Mouse (Mus musculus) forebrain, embryonic 13.5 days (tissue): ENCODE measurements around the gene Rnf44. TPM values are rescaled to one million over a fixed set of nuclear protein-coding genes. Genes with fewer than 3 reads are reported as not detected.

ENCODE experiments used
- ATAC-seq: fragments of 200-750 bp; cut with Nextera tagmentation; 2 replicates; pipeline ENCODE4 v1.8.0; 2017
- H3K27ac ChIP-seq: fragments of 300-500 bp; sonication (generic); 2 replicates; pipeline ENCODE4 v1.5.1; 2015; ENCODE audit warnings: inconsistent platforms, mild to moderate bottlenecking, moderate library complexity
- H3K27me3 ChIP-seq: fragments of 300-500 bp; sonication (generic); 2 replicates; pipeline ENCODE4 v1.6.1; 2015; ENCODE audit warnings: mild to moderate bottlenecking, inconsistent platforms
- H3K36me3 ChIP-seq: fragments of 300-500 bp; sonication (generic); 2 replicates; pipeline ENCODE4 v1.6.1; 2015; ENCODE audit warnings: mild to moderate bottlenecking, inconsistent platforms; ENCODE audit not compliant: poor library complexity, severe bottlenecking
- H3K4me1 ChIP-seq: fragments of 300-500 bp; sonication (generic); 2 replicates; pipeline ENCODE4 v1.6.1; 2015; ENCODE audit warnings: inconsistent platforms
- H3K4me2 ChIP-seq: fragments of 300-500 bp; sonication (generic); 2 replicates; pipeline ENCODE4 v1.6.1; 2015; ENCODE audit warnings: inconsistent platforms, mild to moderate bottlenecking, moderate library complexity
- H3K4me3 ChIP-seq: fragments of 300-500 bp; sonication (generic); 2 replicates; pipeline ENCODE4 v1.5.1; 2015; ENCODE audit warnings: mild to moderate bottlenecking, inconsistent platforms
- H3K9ac ChIP-seq: fragments of 300-500 bp; sonication (generic); 2 replicates; pipeline ENCODE4 v1.6.1; 2015; ENCODE audit warnings: mild to moderate bottlenecking, inconsistent platforms
- H3K9me3 ChIP-seq: fragments of 300-500 bp; sonication (generic); replicated peaks from 2 replicates; pipeline ENCODE4 v1.6.1; 2016; ENCODE audit warnings: inconsistent platforms
- WGBS: fragments of 180-500 bp; shearing (Covaris S2); methylation state at CpG from one replicate; pipeline ENCODE4 v1.1.7; 2015; 5-methylcytosine and 5-hydroxymethylcytosine counted together
- polyA plus RNA-seq: library from polyadenylated mRNA; unstranded; fragments of >200 nt; fragmentation: Nextera tagmentation; extraction: Ambion mirVana; gene quantifications from 2 replicates; pipeline ENCODE4 v1.2.1, GENCODE M21; 2015

The Rnf44 gene
- polyA plus RNA-seq, 1 experiment from 2014 or later = 98.6 TPM

DNA sequence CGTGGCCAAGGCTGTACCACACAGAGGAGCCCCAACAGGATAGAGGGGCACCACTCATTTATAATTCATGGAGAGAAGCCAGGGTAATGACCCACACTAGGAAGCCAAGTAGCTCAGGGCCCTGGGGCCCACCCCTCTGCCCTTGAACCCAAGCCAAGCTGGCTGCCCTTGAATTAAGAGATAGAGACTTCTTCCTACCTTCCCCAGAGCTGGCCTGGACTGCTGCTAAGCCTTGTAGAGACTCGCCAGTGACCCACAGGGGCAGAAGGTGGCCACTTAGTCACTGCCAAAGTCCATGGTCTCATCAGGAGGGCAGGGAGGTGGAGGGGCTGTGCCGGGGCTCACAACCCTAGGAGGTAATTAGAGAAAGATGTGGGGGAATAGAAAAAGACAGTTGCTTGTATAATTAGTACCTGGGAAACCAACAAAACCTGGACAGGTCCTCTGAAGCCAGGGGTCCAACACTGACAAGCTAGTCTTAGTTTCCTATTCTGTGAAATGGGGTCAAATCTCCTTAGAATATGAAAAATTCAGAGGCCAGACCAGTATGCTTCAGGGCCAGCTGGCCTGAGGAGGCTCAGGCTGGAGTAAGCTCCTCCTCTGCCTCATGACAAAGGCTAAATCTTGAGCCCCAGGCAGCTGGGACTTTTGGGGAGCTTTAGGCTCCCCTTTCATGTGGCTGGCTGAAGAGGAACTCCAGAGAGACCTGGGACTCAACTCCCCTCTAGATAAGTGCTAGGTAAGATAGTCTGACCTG lies 9.4 kb downstream of the Rnf44 start:
- Histone ChIP-seq H3K36me3 (peaks cover 57% of the 10 kb centered on the region), H3K4me3 (peak overlapping the region; percentile 91)
- 64% methylated on average over 3 of the region's 3 CpGs for WGBS

DNA sequence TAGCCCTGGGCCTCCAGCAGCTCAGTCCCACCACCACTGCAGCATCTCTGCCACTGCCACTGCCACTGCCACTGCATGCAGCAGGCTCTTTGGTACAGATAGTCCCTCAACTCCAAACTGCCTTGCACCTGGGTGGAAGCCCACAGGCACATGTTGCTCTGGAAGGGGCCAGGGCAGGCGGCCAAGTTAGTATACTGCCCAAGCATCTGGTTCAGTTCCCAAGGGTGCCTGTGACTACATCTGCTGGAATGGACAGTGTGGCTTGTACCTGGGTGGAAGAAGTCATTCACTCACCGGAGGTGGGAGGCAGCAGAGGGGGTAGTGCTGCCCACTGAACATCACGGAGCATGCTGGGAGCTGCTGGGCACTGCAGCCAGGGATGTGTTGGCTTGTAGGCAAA lies 10.4 kb downstream of the Rnf44 start:
- no peak for ATAC-seq
- Histone ChIP-seq H3K9ac (no peak overlapping the region), H3K9me3 (no peaks in the 10 kb centered on the region), H3K27me3 (no peaks in the 10 kb centered on the region), H3K4me3 (no peak overlapping the region), H3K27ac (no peak overlapping the region), H3K4me2 (no peak overlapping the region), H3K36me3 (peaks cover 66% of the 10 kb centered on the region), H3K4me1 (peaks cover 30% of the 10 kb centered on the region)
- WGBS = 85% methylated on average over 3 of the region's 3 CpGs

More for the DNA sequence above, 9.4 kb downstream of the Rnf44 start:
- Histone ChIP-seq H3K9me3 (no peaks in the 10 kb centered on the region), H3K9ac (peak overlapping the region; percentile 100), H3K27me3 (no peaks in the 10 kb centered on the region), H3K27ac (no peak overlapping the region; the same call in 1 of the 2 replicates), H3K4me2 (peak overlapping the region; percentile 97), H3K4me1 (peaks cover 37% of the 10 kb centered on the region)
- ATAC-seq = no peak

DNA sequence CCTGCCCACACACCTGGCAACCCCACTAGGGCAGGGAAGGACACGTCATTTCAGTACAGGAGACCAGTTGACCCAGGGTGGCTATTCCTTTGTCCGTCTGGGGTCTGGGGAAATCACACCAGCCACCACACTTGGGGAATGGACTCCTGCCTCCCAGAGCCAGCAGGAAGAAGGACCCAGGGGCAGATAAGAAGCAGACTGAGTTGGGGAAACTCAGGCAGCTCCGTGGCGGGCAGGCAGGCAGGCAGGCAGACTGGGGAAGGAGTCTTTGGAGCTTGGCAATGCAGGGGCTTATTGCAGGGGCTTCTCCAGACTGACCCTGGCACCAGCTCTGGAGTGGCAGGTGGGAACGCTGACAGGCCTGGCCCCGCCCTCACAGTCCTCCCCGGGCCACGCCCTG lies 12.4 kb downstream of the Rnf44 start:
- H3K4me1 ChIP-seq = peaks cover 25% of the 10 kb centered on the region
- H3K36me3 ChIP-seq = peaks cover 71% of the 10 kb centered on the region
- H3K4me2 ChIP-seq = no peak overlapping the region
- WGBS = 81% methylated on average over 8 of the region's 8 CpGs
- H3K27me3 ChIP-seq = no peaks in the 10 kb centered on the region
- ATAC-seq = no peak
- no peak overlapping the region for H3K4me3 ChIP-seq
- H3K9ac ChIP-seq = no peak overlapping the region
- no peaks in the 10 kb centered on the region for H3K9me3 ChIP-seq
- H3K27ac ChIP-seq = no peak overlapping the region

DNA sequence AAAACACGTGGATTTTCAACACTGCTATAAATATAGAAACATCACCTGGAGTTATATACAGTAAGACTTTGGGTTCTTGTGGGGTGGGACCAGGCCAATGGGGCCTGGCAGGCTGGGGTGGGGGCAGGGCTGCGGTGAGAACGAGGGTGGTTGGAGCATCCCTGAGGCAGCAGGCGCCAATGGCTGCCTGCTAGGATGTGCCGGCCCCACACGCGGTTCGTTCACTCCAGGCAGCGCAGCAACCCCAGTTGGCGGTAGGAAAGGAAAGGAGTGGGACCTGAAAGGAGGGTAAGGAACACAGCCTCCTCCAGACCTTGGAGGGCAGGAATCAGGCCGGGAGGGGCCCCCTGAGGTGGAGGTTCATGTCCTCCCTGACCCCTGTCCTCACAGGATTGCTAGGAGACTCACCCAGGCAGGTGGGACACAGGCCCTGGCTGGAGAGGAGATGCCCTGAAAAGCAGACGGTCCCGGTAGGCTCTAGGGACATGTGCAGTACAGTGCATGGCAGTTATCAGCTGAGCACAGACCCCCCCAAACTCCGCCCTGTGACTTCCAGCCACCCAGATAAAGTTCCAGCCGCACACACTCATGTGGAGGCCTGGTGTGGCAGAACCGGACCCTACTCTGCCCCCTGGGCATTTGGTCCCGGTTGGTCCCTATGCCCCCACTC lies 13.4 kb downstream of the Rnf44 start:
- H3K36me3 ChIP-seq = peaks cover 71% of the 10 kb centered on the region

DNA sequence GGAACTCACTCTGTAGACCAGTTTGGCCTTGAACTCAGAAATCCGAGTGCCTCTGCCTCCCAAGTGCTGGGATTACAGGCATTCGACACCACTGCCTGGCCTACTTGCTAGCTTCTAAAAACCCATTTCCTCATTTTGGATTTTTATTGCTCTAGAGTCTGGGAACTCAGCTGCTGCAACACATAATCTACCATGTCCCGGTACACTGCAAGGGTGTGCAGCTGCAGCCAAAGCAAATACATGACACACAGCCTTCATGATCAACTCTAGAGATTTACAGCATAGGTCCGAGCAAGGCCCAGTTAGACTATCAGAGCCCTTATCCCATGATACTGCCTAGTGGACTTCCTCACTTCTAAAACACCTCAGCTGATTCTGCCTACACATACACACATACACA lies 15.4 kb downstream of the Rnf44 start:
- WGBS = 80% methylated on average over 4 of the region's 4 CpGs
- Histone ChIP-seq H3K36me3 (peaks cover 52% of the 10 kb centered on the region), H3K9me3 (no peaks in the 10 kb centered on the region), H3K4me3 (no peak overlapping the region), H3K27ac (no peak overlapping the region), H3K4me1 (no peaks in the 10 kb centered on the region), H3K27me3 (no peaks in the 10 kb centered on the region), H3K4me2 (no peak overlapping the region), H3K9ac (no peak overlapping the region)
- ATAC-seq = no peak

More for the DNA sequence above, 13.4 kb downstream of the Rnf44 start:
- ATAC-seq = no peak
- Histone ChIP-seq H3K9ac (no peak overlapping the region), H3K4me1 (peaks cover 16% of the 10 kb centered on the region), H3K27ac (no peak overlapping the region), H3K9me3 (no peaks in the 10 kb centered on the region), H3K4me3 (no peak overlapping the region), H3K27me3 (no peaks in the 10 kb centered on the region), H3K4me2 (no peak overlapping the region)
- WGBS = 79% methylated on average over 17 of the region's 17 CpGs

DNA sequence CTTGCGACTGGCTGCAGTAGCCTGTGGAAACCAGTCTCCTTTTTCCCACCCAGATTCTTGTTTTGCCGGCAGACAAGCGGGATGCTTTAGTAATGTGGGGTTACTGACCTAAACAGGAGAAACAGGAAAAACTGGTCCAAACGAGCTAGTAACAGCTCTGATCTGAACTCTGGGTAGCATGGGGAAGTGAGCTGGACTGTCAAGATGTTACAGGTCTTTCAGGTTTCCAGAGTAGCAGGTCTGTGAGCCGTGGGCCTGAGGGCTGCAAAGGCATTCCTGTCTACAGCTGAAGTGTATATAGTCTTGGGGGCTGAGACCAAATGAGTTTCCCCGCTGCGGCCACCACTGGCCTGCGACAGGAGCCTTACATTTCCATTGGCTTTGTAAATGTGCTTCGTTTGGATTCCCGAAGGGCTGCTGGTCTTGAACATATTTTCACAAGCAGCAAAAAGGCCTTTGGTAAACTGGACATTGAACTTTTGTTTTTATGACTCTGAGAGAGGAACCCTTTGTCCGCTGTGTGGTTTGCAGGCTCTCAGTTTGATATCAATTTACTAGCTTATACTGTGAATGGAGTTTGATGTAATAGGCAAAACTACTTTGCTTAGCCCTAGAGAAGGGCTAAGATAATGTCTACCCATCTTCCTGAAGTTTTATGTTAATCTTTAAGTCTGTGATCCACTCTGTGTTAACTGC lies 17.7 kb downstream of the Rnf44 start:
- H3K4me3 ChIP-seq = no peak overlapping the region
- H3K9ac ChIP-seq = no peak overlapping the region
- WGBS = 68% methylated on average over 11 of the region's 11 CpGs
- H3K27me3 ChIP-seq = no peaks in the 10 kb centered on the region
- ATAC-seq = no peak
- H3K27ac ChIP-seq = no peak overlapping the region
- H3K36me3 ChIP-seq = peaks cover 30% of the 10 kb centered on the region
- H3K4me2 ChIP-seq = no peak overlapping the region
- H3K4me1 ChIP-seq = no peaks in the 10 kb centered on the region
- no peaks in the 10 kb centered on the region for H3K9me3 ChIP-seq

DNA sequence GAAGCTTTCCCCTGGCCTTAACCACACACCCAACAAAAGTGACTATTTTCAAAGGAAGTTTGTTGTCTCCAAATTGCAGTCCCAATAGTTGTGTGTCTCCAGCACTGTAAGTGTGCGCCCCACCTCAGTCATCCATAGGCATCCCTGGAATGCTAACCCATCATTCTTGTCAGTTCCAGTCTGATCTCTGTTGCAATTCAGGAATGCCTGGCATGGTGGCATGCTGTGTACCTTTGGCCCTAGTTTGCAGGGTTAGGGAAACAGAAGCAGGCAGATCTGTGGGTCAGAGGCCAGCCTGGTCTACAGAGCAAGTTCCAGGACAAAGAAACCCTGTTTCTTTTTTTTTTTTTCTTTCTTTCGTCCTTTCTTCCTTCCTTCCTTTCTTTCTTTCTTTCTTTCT lies 23.2 kb downstream of the Rnf44 start:
- H3K27ac ChIP-seq = no peak overlapping the region
- H3K9me3 ChIP-seq = no peaks in the 10 kb centered on the region
- H3K4me3 ChIP-seq = no peak overlapping the region
- no peak overlapping the region for H3K4me2 ChIP-seq
- ATAC-seq = no peak
- WGBS = 79% methylated on average over 2 of the region's 2 CpGs
- no peaks in the 10 kb centered on the region for H3K4me1 ChIP-seq
- H3K36me3 ChIP-seq = peaks cover 9% of the 10 kb centered on the region
- no peaks in the 10 kb centered on the region for H3K27me3 ChIP-seq
- no peak overlapping the region for H3K9ac ChIP-seq

DNA sequence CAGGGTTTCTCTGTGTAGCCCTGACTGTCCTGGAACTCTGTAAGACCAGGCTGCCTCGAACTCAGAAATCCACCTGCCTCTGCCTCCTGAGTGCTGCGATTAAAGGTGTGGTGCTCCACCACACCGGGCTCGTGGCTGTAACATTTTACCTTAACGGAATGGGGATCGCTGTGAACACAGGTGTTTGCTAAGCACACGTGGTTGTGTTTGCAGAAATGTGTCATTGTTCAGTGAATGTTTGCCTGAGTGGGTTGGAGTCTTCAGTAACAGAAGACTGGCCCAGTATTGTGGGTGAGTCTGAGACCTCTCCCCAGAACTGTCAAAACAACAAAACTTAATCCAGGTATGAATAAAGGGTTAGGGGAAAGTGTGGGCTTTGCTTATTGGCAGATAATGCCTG lies 28.6 kb downstream of the Rnf44 start:
- no peak overlapping the region for H3K4me3 ChIP-seq

DNA sequence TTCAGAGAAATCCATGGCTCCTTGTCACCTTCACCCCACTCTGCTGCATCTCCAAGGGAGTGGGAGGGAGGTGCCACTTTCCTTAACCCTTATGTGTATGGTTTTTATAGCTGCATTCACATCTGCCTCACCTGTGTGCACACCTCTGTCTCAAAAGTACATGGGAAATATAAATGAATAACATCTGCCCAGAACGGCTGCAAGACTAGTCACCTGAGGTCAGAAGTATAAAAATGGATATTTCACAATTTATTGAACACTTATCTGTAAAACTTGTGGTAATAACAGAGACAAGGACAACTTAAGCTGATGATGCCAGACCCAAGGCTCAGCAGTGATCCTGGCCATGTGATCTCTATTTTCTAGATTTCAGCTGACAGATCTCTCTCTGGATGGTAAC lies 29.2 kb downstream of the Rnf44 start:
- Histone ChIP-seq H3K36me3 (peaks cover 58% of the 10 kb centered on the region), H3K4me1 (no peaks in the 10 kb centered on the region), H3K27me3 (no peaks in the 10 kb centered on the region), H3K9ac (no peak overlapping the region), H3K4me3 (no peak overlapping the region), H3K27ac (no peak overlapping the region), H3K9me3 (no peaks in the 10 kb centered on the region), H3K4me2 (no peak overlapping the region)
- no peak for ATAC-seq
- WGBS = 95% methylated on average over 1 of the region's 1 CpGs

More for the DNA sequence above, 28.6 kb downstream of the Rnf44 start:
- Histone ChIP-seq H3K4me2 (no peak overlapping the region), H3K27ac (no peak overlapping the region), H3K27me3 (no peaks in the 10 kb centered on the region), H3K36me3 (peaks cover 54% of the 10 kb centered on the region), H3K9me3 (no peaks in the 10 kb centered on the region), H3K4me1 (no peaks in the 10 kb centered on the region), H3K9ac (no peak overlapping the region)
- ATAC-seq = no peak
- 95% methylated on average over 7 of the region's 7 CpGs for WGBS

DNA sequence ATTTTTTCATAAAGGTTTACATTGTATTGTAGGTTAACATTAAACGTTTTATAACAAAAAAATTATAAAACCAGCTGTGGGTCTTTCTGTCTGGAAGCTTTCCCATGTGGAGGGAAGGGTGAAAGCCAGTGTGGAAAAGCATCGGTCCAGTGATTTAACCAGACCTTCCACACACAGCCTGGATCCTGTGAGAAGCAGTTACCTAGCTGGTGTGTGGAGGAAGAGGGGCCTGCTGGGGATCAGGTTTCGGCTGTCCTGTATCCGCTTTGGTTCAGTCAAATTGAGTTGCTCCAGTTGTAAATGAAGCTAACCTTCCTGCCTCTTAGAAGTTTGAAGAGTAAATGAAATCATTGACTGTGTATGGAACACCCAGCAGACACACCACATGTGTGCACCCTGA lies 29.7 kb downstream of the Rnf44 start:
- ATAC-seq = no peak
- H3K27me3 ChIP-seq = no peaks in the 10 kb centered on the region
- peaks cover 63% of the 10 kb centered on the region for H3K36me3 ChIP-seq
- no peak overlapping the region for H3K4me3 ChIP-seq
- no peak overlapping the region for H3K4me2 ChIP-seq
- H3K9me3 ChIP-seq = no peaks in the 10 kb centered on the region
- WGBS = 88% methylated on average over 4 of the region's 4 CpGs
- no peak overlapping the region for H3K27ac ChIP-seq
- H3K4me1 ChIP-seq = no peaks in the 10 kb centered on the region
- H3K9ac ChIP-seq = no peak overlapping the region

DNA sequence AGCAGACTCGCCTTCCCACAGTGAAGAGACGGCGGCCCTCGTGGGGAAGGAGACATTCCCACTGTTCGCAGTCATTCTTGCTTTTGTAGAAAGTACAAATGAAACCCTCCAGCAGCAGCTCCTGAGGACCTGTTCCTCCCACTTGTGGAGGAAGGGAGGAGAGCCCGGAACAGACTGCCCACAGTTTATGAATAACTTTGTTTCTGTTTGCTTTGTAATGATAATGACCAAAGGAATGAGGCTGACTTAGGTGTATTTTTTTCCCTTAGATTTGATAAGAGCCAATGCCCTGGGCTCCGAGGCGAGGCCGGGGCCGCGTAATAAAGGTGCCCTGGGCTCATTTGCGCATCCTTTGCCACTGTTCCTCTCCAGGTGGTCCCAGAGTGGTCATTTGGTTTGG lies 32.3 kb downstream of the Rnf44 start:
- ATAC-seq = no peak
- Histone ChIP-seq H3K27ac (no peak overlapping the region), H3K27me3 (no peaks in the 10 kb centered on the region), H3K9me3 (no peaks in the 10 kb centered on the region), H3K4me3 (no peak overlapping the region), H3K36me3 (peaks cover 81% of the 10 kb centered on the region), H3K9ac (no peak overlapping the region), H3K4me2 (no peak overlapping the region), H3K4me1 (no peaks in the 10 kb centered on the region)
- 81% methylated on average over 12 of the region's 12 CpGs for WGBS

DNA sequence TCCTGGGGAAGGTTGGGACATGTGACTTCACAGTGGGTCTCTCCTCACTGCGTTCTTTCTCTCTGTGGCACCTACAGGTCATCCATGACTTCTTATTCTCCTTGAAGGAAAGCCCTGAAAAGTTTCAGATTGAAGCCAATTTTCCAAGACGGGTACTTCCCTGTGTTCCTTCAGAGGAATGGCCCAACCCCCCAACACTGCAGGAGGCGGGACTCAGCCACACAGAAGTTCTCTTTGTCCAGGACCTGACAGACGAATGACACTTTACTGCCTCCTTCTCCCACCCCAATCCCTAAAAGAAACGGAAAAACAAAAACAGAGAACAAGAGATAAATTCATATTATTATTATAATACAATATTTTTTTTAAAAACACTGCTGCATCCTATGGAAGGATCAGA lies 32.8 kb downstream of the Rnf44 start:
- Histone ChIP-seq H3K27me3 (no peaks in the 10 kb centered on the region), H3K9ac (no peak overlapping the region), H3K27ac (no peak overlapping the region), H3K36me3 (peaks cover 86% of the 10 kb centered on the region), H3K9me3 (no peaks in the 10 kb centered on the region), H3K4me2 (no peak overlapping the region), H3K4me1 (no peaks in the 10 kb centered on the region), H3K4me3 (no peak overlapping the region)
- 55% methylated on average over 5 of the region's 5 CpGs for WGBS
- no peak for ATAC-seq
